Mouse (Mus musculus) neural tube, embryonic 12.5 days (tissue): Measurements from ENCODE around the gene Gm8251. TPM values are rescaled to one million over a fixed set of nuclear protein-coding genes. Genes with fewer than 3 reads are reported as not detected.
"Not testable (repeated sequence)": the region's sequence is repeated elsewhere in the genome, so short reads cannot be mapped to it uniquely, and the experiment has no call there.

ENCODE experiments used
- ATAC-seq: fragments of 200-750 bp; cut with Nextera tagmentation; 2 replicates; pipeline ENCODE4 v1.8.0; 2017; ENCODE audit warnings: low read depth, mild to moderate bottlenecking, moderate TSS enrichment, moderate library complexity; ENCODE audit not compliant: low FRiP score
- H3K27ac ChIP-seq: fragments of 300-500 bp; sonication (generic); 2 replicates; pipeline ENCODE4 v1.5.1; 2016
- H3K27me3 ChIP-seq: fragments of 300-500 bp; sonication (generic); replicated peaks from 2 replicates; pipeline ENCODE4 v1.6.1; 2016; ENCODE audit warnings: mild to moderate bottlenecking
- H3K36me3 ChIP-seq: fragments of 300-500 bp; sonication (generic); 2 replicates; pipeline ENCODE4 v1.6.1; 2016; ENCODE audit warnings: mild to moderate bottlenecking
- H3K4me1 ChIP-seq: fragments of 300-500 bp; sonication (generic); 2 replicates; pipeline ENCODE4 v1.6.1; 2016
- H3K4me2 ChIP-seq: fragments of 300-500 bp; sonication (generic); replicated peaks from 2 replicates; pipeline ENCODE4 v1.6.1; 2016; ENCODE audit warnings: mild to moderate bottlenecking
- H3K4me3 ChIP-seq: fragments of 300-500 bp; sonication (generic); 2 replicates; pipeline ENCODE4 v1.5.1; 2016
- H3K9ac ChIP-seq: fragments of 300-500 bp; sonication (generic); 2 replicates; pipeline ENCODE4 v1.6.1; 2016; ENCODE audit warnings: mild to moderate bottlenecking
- H3K9me3 ChIP-seq: fragments of 300-500 bp; sonication (generic); 2 replicates; pipeline ENCODE4 v1.6.1; 2016; ENCODE audit warnings: mild to moderate bottlenecking
- WGBS: fragments of 180-500 bp; shearing (Covaris S2); methylation state at CpG from one replicate; pipeline ENCODE4 v1.1.7; 2016; 5-methylcytosine and 5-hydroxymethylcytosine counted together
- polyA plus RNA-seq: library from polyadenylated mRNA; unstranded; fragments of >200 nt; fragmentation: Nextera tagmentation; extraction: Ambion mirVana; gene quantifications from 2 replicates; pipeline ENCODE4 v1.2.1, GENCODE M21; 2016

Gm8251 gene
- polyA plus RNA-seq, result 0.03 and 0.10 TPM in 2 replicates

DNA sequence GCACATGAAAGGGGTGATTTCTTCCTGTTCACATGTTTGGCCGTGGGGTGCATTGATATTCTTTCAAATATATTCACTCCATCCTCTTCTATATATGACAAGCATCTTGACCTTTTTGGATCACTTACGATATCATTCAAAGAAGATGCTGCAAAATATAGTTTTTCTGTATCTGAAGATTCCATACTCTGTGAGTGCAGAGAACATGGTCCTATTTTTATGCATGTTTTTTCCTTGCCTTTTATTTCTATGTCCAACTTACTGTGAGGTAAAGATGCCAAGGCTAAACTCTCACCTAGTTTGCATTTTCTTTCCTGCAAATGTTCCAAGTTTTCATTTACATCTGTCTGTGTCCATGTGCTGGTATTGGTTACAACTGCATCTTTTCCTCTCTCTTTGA, at the start of gene Gm8251:
Gm8251 (minus strand) TSS at position 101 of the 400 bp plus-strand sequence.
- Histone ChIP-seq H3K9me3 (no peaks in the 10 kb centered on the region), H3K27ac (no peak within 1 kb of the TSS), H3K4me2 (no peak within 1 kb of the TSS), H3K27me3 (no peaks in the 10 kb centered on the region), H3K4me3 (no peak within 1 kb of the TSS), H3K9ac (no peak within 1 kb of the TSS), H3K36me3 (no peaks in the 10 kb centered on the region), H3K4me1 (no peaks in the 10 kb centered on the region)
- WGBS, result 90% methylated on average over 2 of the region's 2 CpGs
- ATAC-seq, result no peak

DNA sequence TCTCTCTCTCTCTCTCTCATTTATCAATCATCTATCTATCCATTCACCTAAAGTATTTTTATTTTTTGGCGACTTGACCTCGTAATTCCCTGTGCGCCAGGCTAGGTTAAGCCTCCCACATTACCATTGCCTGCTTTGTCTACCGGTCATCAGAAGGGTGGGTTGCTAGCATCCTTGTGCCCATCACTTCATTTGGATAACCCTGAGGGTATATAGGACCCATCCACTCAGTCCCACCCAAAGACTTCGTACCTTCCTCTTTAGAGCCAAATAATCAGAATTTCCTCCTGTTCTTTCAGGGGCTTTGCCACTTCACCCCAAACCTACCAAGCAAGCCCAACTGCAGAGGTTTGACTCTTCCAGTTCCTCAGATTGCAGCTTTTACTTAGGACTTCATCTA, 41.2 kb upstream of the Gm8251 start:
- H3K4me2 ChIP-seq, result peak overlapping the region; percentile 68
- peak overlapping the region; percentile 79; the same call in 1 of the 2 replicates for H3K4me3 ChIP-seq
- peaks cover 21% of the 10 kb centered on the region for H3K36me3 ChIP-seq
- peaks cover 8% of the 10 kb centered on the region; the same call in 1 of the 2 replicates for H3K4me1 ChIP-seq
- peak; percentile 27; the same call in 1 of the 2 replicates for ATAC-seq
- H3K27ac ChIP-seq, result no peak overlapping the region
- H3K27me3 ChIP-seq, result no peaks in the 10 kb centered on the region
- no peaks in the 10 kb centered on the region for H3K9me3 ChIP-seq
- 12% methylated on average over 5 of the region's 5 CpGs for WGBS
- H3K9ac ChIP-seq, result 0 out of 2 replicates have a peak overlapping the region, but pooled peaks have one; percentile 77

DNA sequence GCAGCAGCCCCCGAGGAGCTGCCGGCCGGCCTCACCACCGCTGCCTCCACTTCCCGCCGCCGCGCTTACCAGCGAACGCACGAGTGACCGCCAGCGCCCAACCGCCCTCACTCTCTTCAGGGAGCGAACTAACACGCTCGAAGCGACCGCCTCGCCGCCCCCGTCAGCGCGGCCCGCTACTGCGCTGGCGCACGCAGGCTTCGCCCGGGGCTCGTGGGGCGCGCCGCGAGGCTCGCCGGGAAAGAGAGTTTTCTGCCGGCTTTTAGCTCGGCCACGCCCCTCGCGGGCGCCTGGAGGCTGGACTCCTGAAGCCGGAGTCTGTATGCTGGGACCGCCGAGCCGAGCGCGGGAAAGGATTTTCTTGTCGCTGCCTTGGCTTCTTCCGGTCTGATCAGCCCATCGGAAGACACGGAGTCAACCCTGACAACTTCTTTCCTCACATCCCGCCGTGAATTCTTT, 40.6 kb upstream of the Gm8251 start, which contains the start of gene Tex30:
Tex30 (minus strand) TSS at position 183 of the 459 bp plus-strand sequence.
- peak within 1 kb of the TSS; percentile 79 for H3K4me3 ChIP-seq
- H3K36me3 ChIP-seq, result peaks cover 21% of the 10 kb centered on the region
- H3K27me3 ChIP-seq, result no peaks in the 10 kb centered on the region
- H3K27ac ChIP-seq, result peak within 1 kb of the TSS; percentile 82; the same call in 1 of the 2 replicates
- H3K9me3 ChIP-seq, result no peaks in the 10 kb centered on the region
- peak; percentile 98 for ATAC-seq
- peak within 1 kb of the TSS; percentile 77 for H3K9ac ChIP-seq
- H3K4me1 ChIP-seq, result peaks cover 8% of the 10 kb centered on the region; the same call in 1 of the 2 replicates
- H3K4me2 ChIP-seq, result peak within 1 kb of the TSS; percentile 68
- WGBS, result under 1% methylated on average over 55 of the region's 55 CpGs

DNA sequence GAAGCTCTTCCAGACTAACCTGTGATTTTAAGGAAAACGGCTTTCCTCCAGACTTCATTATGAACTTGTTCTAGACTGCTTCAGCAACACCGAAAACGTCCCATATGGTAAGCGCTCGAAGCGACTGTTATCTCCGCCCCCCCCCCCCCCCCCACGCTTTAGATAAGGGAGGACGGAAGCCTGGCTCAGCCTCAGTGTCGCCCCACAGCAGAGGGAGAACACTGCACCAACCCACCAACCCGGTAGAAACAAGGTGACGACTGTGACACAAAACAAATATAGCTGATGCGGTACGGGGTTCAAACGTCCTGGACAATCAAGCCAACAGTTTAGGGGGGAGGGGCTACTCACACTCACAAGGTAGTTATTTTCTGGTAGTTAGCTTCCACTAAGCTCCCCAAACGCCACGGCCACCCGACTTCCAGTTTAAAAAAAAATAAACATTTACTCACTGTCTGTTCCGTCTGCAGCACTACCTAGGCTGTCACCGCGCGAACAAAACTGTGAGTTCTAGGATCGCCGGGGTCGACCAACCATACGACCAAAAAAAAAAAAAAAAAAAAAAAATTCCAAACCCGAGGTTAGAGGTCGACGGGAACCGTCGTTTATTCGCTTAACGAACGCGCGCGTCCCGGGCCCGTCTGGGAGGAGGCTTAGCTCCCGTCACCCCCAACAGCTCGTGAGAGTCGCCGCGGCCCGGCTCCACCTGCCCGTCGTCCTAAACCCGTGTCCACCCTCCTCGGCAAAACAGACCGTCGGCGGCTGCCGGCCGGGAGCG, 39.9 kb upstream of the Gm8251 start:
- Histone ChIP-seq H3K9me3 (no peaks in the 10 kb centered on the region), H3K36me3 (peaks cover 26% of the 10 kb centered on the region), H3K27ac (peak overlapping the region; percentile 82; the same call in 1 of the 2 replicates), H3K4me1 (peaks cover 8% of the 10 kb centered on the region; the same call in 1 of the 2 replicates), H3K9ac (peak overlapping the region; percentile 77), H3K27me3 (no peaks in the 10 kb centered on the region), H3K4me3 (peak overlapping the region; percentile 79), H3K4me2 (peak overlapping the region; percentile 68)
- under 1% methylated on average over 55 of the region's 55 CpGs for WGBS
- ATAC-seq, result peak; percentile 81

DNA sequence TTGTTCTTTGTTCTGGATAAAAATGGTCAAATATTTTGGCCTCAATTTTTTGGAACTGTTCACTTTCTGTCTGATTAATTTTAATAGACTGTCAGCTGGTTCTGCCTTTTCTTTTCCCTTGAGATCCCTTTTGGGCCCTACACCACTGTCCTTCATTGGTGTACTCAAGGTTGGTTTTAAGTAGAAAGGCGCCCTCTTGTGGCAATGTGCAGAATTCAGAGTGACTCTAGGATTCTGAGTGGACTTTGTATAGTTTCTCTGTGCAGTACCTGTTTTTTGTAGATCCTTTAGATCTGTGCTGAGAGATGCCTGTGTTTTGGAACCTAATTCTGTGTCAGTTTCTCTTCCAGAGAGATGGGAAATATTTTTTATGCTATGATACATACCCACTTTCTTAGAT, 2.9 kb upstream of the Gm8251 start:
- H3K4me1 ChIP-seq, result no peaks in the 10 kb centered on the region
- no peak overlapping the region for H3K27ac ChIP-seq
- no peak overlapping the region for H3K4me3 ChIP-seq
- no peak for ATAC-seq
- 0% methylated on average over 1 of the region's 1 CpGs for WGBS
- no peaks in the 10 kb centered on the region for H3K27me3 ChIP-seq
- no peak overlapping the region for H3K9ac ChIP-seq
- H3K4me2 ChIP-seq, result no peak overlapping the region
- H3K9me3 ChIP-seq, result no peaks in the 10 kb centered on the region
- no peaks in the 10 kb centered on the region for H3K36me3 ChIP-seq

DNA sequence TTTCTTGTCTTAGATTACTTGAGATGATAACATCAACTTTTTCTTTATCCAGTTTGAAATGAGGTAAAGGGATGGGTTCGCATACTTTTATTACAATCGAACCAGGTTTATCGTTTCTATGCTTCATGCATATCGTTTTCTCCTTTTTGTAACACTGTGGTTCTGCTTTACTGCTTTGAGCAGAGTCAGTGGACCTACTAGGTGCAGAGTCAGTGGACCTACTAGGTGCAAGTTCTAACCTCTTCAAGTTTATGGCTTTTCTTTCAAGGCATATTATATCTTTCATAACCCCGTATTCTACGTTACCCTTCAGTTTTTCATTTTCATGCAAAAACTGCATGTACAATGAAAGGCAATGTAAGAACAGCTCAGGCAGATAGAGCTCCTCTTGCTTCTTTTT, 1.7 kb upstream of the Gm8251 start:
- 94% methylated on average over 6 of the region's 6 CpGs for WGBS
- Histone ChIP-seq H3K27me3 (no peaks in the 10 kb centered on the region), H3K4me2 (no peak overlapping the region), H3K9ac (no peak overlapping the region), H3K9me3 (no peaks in the 10 kb centered on the region), H3K27ac (no peak overlapping the region), H3K36me3 (no peaks in the 10 kb centered on the region), H3K4me3 (no peak overlapping the region), H3K4me1 (no peaks in the 10 kb centered on the region)
- ATAC-seq, result no peak

DNA sequence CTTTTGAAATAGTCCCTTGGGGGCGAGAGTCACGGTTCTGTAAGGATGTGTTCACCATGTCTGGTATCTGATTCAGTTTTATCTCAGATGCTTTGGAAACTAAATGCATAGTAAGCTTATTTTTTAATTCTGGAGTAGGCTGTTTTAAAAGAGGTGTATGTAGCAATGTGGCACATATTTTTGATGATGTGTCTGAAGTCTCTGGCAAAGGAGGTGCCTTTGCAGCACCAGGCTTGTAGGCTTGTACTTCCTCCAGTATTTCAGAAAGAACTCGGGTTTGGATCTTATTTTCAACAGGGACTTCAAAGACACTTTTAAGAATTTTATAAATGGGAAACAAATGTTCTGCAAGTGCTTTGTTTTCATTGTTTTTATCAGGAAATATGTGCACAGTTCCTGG, 3.9 kb downstream of the Gm8251 start:
- no peak for ATAC-seq
- H3K9ac ChIP-seq, result no peak overlapping the region
- WGBS, result 89% methylated on average over 3 of the region's 3 CpGs
- H3K27me3 ChIP-seq, result no peaks in the 10 kb centered on the region
- H3K9me3 ChIP-seq, result no peaks in the 10 kb centered on the region
- no peaks in the 10 kb centered on the region for H3K4me1 ChIP-seq
- H3K36me3 ChIP-seq, result no peaks in the 10 kb centered on the region
- H3K27ac ChIP-seq, result no peak overlapping the region
- no peak overlapping the region for H3K4me3 ChIP-seq
- H3K4me2 ChIP-seq, result no peak overlapping the region

DNA sequence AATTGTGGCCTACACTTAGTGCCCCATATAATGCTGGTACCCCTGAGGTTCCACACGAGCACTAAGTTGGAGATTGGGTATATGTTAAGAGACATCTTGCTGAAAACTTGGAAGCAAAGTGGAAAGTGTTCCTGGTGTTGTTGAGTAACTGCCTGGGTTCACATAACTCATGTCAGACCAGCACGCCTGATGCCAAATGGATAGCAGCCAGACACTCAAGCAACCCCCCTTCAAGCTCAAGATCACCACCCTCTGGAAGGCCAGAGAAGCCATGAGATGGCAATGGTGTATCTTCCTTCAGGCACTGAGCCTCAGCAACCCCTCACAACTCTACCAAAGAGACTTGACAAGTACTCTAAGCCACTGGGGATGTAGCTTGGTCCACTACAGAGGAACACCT, 15.2 kb downstream of the Gm8251 start:
- Histone ChIP-seq H3K27ac (no peak overlapping the region), H3K27me3 (no peaks in the 10 kb centered on the region), H3K9ac (no peak overlapping the region), H3K9me3 (no peaks in the 10 kb centered on the region), H3K4me3 (no peak overlapping the region), H3K4me2 (no peak overlapping the region), H3K36me3 (no peaks in the 10 kb centered on the region), H3K4me1 (peaks cover 3% of the 10 kb centered on the region; the same call in 1 of the 2 replicates)
- no peak for ATAC-seq
- 89% methylated on average over 2 of the region's 2 CpGs for WGBS

DNA sequence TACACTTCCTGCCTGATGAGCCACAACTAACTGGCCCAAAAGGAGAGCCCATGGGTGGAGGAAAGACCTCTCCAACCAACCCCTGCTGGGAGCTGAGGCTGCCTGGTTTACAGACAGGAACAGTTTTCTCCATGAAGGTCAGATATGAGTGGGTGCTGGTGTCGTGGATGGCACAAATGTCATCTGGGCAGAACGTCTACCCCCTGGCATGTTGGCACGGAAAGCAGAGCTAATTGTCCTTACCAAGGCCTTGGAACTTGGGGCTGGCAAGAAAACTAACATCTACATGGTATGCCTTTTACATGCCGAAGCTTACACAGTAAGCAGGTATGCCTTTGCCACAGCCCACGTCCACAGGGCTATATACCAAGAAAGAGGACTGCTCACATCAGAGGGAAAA, 16.0 kb downstream of the Gm8251 start:
- not testable (repeated sequence) for ATAC-seq

DNA sequence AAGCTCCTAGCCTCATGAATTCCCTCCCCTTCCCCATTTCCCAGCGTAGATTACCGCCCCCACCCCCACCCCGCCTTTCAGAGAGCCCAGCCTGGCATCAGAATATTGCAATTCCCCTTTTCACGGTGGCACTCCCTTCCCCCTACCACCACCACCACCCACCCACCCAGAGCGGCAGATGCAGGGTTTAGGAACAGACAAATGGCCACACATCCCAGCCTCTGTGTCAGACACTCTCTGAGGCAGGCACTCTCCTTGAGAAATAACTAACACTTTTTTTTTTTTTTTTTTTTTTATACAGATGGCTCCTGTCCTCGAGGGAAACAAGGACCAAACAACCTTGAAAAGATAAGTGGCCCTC, 19.2 kb downstream of the Gm8251 start:
- H3K9me3 ChIP-seq, result no peaks in the 10 kb centered on the region
- 2% methylated on average over 6 of the region's 6 CpGs for WGBS
- peak overlapping the region; percentile 25 for H3K4me3 ChIP-seq
- H3K4me2 ChIP-seq, result peak overlapping the region; percentile 59
- H3K36me3 ChIP-seq, result no peaks in the 10 kb centered on the region
- H3K27ac ChIP-seq, result no peak overlapping the region
- ATAC-seq, result peak; percentile 65; the same call in 1 of the 2 replicates
- peaks cover 3% of the 10 kb centered on the region; the same call in 1 of the 2 replicates for H3K4me1 ChIP-seq
- peak overlapping the region; percentile 46 for H3K9ac ChIP-seq
- no peaks in the 10 kb centered on the region for H3K27me3 ChIP-seq

More for the DNA sequence above, 16.0 kb downstream of the Gm8251 start:
- H3K27me3 ChIP-seq, H3K4me1 ChIP-seq, H3K9me3 ChIP-seq, H3K4me2 ChIP-seq, H3K27ac ChIP-seq, H3K36me3 ChIP-seq, H3K4me3 ChIP-seq, H3K9ac ChIP-seq: not testable (repeated sequence)
- 87% methylated on average over 5 of the region's 5 CpGs for WGBS

DNA sequence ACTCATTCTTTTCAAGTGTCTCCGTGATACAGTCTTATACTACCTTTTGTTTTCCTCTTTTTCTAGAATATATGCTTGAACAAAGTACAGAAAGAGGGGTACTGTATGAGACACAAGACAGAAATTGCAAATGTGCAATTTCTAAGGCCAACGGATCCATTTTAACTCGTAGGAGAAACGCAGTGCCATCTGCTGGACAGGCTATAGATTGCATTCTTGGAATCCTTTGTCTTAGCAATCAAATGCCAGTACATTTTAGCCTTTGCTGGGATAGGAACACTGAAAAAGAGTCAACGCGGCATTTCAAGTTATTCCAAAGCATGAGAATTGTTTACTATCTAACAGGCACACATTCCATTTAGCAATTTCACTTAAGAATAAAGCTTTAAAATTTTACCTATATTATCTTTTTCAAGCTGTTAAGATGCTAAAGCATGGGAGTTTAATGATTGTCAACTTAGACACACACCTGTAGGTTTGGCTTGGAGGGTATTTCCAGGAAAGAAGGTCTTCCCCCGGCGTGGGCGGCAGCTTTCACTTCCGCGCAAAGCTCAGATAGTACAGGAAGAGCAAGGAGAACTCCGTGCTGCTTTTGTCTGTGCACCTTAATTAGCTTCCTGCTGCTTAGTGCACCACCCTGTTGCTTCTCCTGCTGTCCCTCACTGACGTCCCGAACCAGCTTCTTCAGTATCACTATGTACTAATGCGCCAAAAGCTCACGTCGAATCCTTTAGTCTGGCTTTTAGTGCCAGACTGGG, 19.8 kb downstream of the Gm8251 start:
- 2% methylated on average over 17 of the region's 17 CpGs for WGBS
- Histone ChIP-seq H3K27ac (no peak overlapping the region), H3K4me2 (peak overlapping the region; percentile 59), H3K4me1 (peaks cover 3% of the 10 kb centered on the region; the same call in 1 of the 2 replicates), H3K9me3 (no peaks in the 10 kb centered on the region), H3K4me3 (peak overlapping the region; percentile 25), H3K27me3 (no peaks in the 10 kb centered on the region), H3K9ac (peak overlapping the region; percentile 46), H3K36me3 (no peaks in the 10 kb centered on the region)
- peak; percentile 81 for ATAC-seq

DNA sequence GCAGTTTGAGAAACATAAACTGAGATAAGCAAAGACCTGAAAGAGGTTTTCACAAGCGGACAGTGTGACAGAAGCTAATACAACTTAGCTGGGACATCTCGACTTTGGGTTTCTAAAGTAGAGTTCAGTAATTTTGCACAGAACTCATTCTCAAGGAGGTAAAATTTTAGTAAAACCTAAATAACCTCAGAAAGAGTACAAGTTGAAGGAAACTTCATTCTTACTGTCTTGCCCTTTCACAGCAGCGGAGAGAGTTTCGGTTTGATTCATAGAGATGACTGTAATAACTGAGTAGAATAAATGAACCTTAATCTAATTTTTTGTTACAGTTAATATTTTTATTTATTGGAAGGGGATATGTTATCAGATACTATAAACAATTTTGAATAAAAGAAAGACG, 28.8 kb downstream of the Gm8251 start:
- no peak overlapping the region for H3K9ac ChIP-seq
- H3K9me3 ChIP-seq, result no peaks in the 10 kb centered on the region
- WGBS, result 92% methylated on average over 5 of the region's 5 CpGs
- no peak overlapping the region for H3K4me2 ChIP-seq
- ATAC-seq, result no peak
- no peak overlapping the region for H3K27ac ChIP-seq
- no peaks in the 10 kb centered on the region for H3K27me3 ChIP-seq
- H3K4me1 ChIP-seq, result no peaks in the 10 kb centered on the region
- H3K4me3 ChIP-seq, result no peak overlapping the region
- no peaks in the 10 kb centered on the region for H3K36me3 ChIP-seq
